Mouse (Mus musculus) CH12.LX (cell line): ENCODE results near the gene Astn2.

Experiments
- CHD2 ChIP-seq: IDR thresholded peaks from 2 replicates; pipeline ENCODE4 v1.6.1; 2011; ENCODE audit warnings: low read length, improper control_type of control experiment
- CTCF ChIP-seq, 2 experiments: IDR thresholded peaks in 1 of 2; conservative IDR thresholded peaks in 1 of 2; 2 replicates each; pipeline ENCODE4 v1.5.1; 2011 to 2012; ENCODE audit warnings: low read depth in 2 of 2, low read length in 2 of 2, improper control_type of control experiment in 1 of 2, inconsistent platforms in 1 of 2, mild to moderate bottlenecking in 1 of 2, moderate library complexity in 1 of 2
- MYC ChIP-seq: IDR thresholded peaks from 2 replicates; pipeline ENCODE4 v1.6.1; 2011; ENCODE audit warnings: low read depth, mild to moderate bottlenecking, improper control_type of control experiment, low read length
- NRF1 ChIP-seq: IDR thresholded peaks from 2 replicates; pipeline ENCODE4 v1.6.1; 2014; ENCODE audit warnings: low read depth, mild to moderate bottlenecking, inconsistent platforms, low read length, improper control_type of control experiment, moderate library complexity
- POLR2AphosphoS2 ChIP-seq: IDR thresholded peaks from 2 replicates; pipeline ENCODE4 v1.6.1; 2011; ENCODE audit warnings: low read depth, low read length, improper control_type of control experiment
- SMC3 ChIP-seq: IDR thresholded peaks from 2 replicates; pipeline ENCODE4 v1.6.1; 2011; ENCODE audit warnings: low read depth, low read length, improper control_type of control experiment
- UBTF ChIP-seq: IDR thresholded peaks from 2 replicates; pipeline ENCODE4 v1.6.1; 2012; ENCODE audit warnings: low read depth, mild to moderate bottlenecking, inconsistent platforms, low read length, improper control_type of control experiment, moderate library complexity

GRCm38 (mm10) chr4:66025393-66026062, 378.9 kb downstream of the Astn2 start:
- TF ChIP-seq CHD2 = no peak
- TF ChIP-seq UBTF = no peak
- TF ChIP-seq POLR2AphosphoS2 = no peak
- TF ChIP-seq MYC = no peak
- TF ChIP-seq CTCF (conservative IDR thresholded peaks at IDR 0.05 in 1 of 2, IDR thresholded peaks at IDR 0.05 in 1 of 2; ENCODE audit: low read depth in 2 of 2, low read length in 2 of 2) = no peak
- TF ChIP-seq NRF1 = no peak
- no peak for TF ChIP-seq SMC3
